Mouse (Mus musculus): Measurements from ENCODE around the gene Wdr6.

Wdr6 gene

DNA sequence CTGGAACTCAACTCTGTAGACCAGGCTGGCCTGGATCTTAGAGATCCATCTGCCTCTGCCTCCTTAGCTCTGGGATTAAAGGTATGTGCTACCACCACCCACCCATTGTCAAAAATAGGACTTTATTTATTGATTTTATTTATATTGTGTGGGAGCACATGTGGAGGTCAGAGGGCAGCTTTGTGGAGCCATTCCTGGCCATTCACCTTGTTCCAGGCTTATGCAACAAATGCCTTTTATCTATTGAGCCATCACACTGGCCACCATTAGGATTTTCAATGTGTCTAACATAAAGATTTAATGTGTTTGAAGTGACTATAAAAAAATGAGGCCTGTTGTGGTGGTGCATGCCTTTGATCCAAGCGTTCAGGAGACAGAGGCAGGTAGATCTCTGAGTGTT lies 47.0 kb downstream of the Wdr6 start:
- in situ Hi-C loops (cut with MboI, MseI), result loop anchor here in 1 of 2 experiments (25.0 kb wide), 1 partner anchor 1694 kb away; no protein-coding TSS in a partner anchor

DNA sequence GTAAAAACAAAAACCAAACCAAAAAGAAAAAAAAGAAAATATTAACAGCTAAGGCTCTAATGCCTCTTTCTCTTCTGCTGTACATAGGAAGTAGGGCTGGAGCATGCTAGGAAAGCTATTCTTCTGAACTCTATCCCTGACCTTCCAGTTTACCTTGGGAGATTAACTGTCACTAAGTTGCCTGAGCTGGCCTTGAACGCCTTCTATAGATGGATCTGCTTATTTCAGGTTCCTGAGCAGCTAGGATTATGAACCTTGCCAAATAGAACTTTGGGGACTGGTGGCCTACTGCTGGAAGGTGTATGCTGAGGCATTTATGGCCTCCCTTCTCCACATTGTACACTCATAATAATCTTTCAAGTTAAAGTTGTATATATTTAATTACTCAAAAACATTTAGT lies 47.6 kb downstream of the Wdr6 start:
- in situ Hi-C loops (cut with MboI, MseI), result loop anchor here in 1 of 2 experiments (25.0 kb wide), 1 partner anchor 1694 kb away; no protein-coding TSS in a partner anchor

GRCm38 (mm10) chr9:108525400-108525799 lies 53.1 kb downstream of the Wdr6 start:
- in situ Hi-C loops (cut with MboI, MseI), result loop anchor here (10.0 to 25.0 kb wide), 2 partner anchors 761 to 1688 kb away; no protein-coding TSS in a partner anchor

- in situ Hi-C loops (cut with MboI, MseI), result loop anchor here (10.0 kb wide), 1 partner anchor 759 kb away; no protein-coding TSS in a partner anchor
Measured at GRCm38 (mm10) chr9:108523341-108523740, 55.2 kb downstream of the Wdr6 start.

All from T-helper 17 cell (primary cell).